13 mouse cellular contexts compared by ENCODE assay signal in genomic region chr2:29844661-29845060, GRCm38 (mm10). TPM values are rescaled to one million over a fixed set of nuclear protein-coding genes. Genes with fewer than 3 reads are reported as not detected.
DNase-seq lines count a peak whose midpoint lies in the region; ATAC-seq and TF ChIP-seq lines count a peak whose summit lies in the region.
"Had no signal": no experiment of that assay in that cellular context is flagged by ENCODE, and none has a peak within 500 bp of the region (broad histone marks: within the 10 kb centered on the region; RNA-seq: fewer than 3 reads in every experiment).

No protein-coding gene starts in this region.

- peak overlapping the region; percentile 28 for H3K4me3 ChIP-seq in cortical plate, adult 2 months (ENCODE audit: insufficient read depth, low read length)
- peak overlapping the region; percentile 47; the same call in 1 of the 2 replicates for H3K4me3 ChIP-seq in forebrain, embryonic 13.5 days
- peak overlapping the region; percentile 58 for H3K4me3 ChIP-seq in hindbrain, postnatal 0 days (ENCODE audit: low read length)
- H3K4me3 ChIP-seq in kidney, embryonic 14.5 days (ENCODE audit: low read length): no peak overlapping the region
- H3K4me3 ChIP-seq: intestine, embryonic 15.5 days had no signal

- 0 out of 2 replicates have a peak, but pooled peaks cover 2% of the 10 kb centered on the region for H3K4me1 ChIP-seq in cortical plate, adult 2 months (ENCODE audit: control insufficient read depth, insufficient read depth, low read length)
- peaks cover 25% of the 10 kb centered on the region for H3K4me1 ChIP-seq in forebrain, embryonic 13.5 days
- H3K4me1 ChIP-seq in hindbrain, postnatal 0 days (ENCODE audit: insufficient read depth, low read length): no peaks in the 10 kb centered on the region
- peaks cover 9% of the 10 kb centered on the region; the same call in 1 of the 2 replicates for H3K4me1 ChIP-seq in kidney, embryonic 14.5 days (ENCODE audit: control insufficient read depth, insufficient read depth, low read length)

- 18% methylated on average over 3 of the region's 3 CpGs for WGBS in forebrain, embryonic 13.5 days
- 8% methylated on average over 3 of the region's 3 CpGs for WGBS in hindbrain, postnatal 0 days
- 11% methylated on average over 3 of the region's 3 CpGs for WGBS in kidney, embryonic 14.5 days

- no peak for ATAC-seq in forebrain, embryonic 13.5 days
- no peak for ATAC-seq in hindbrain, postnatal 0 days
- no peak for ATAC-seq in CD4-positive, CD25-positive, alpha-beta regulatory T cell, adult 4 months
- ATAC-seq in kidney, embryonic 14.5 days (ENCODE audit: low FRiP score, low TSS enrichment): no peak
- no peak for ATAC-seq in monocyte, adult 5-6 weeks (replicated peaks; ENCODE audit: insufficient number of reproducible peaks, low FRiP score, low TSS enrichment, poor library complexity, severe bottlenecking)
- ATAC-seq: intestine, embryonic 15.5 days had no signal

- no peak for TF ChIP-seq POLR2A in cortical plate, adult 2 months (IDR thresholded peaks at IDR 0.05; ENCODE audit: extremely low read depth, insufficient read depth, low read length)

- no peak overlapping the region for H3K9ac ChIP-seq in forebrain, embryonic 13.5 days
- H3K9ac ChIP-seq in hindbrain, postnatal 0 days (replicated peaks; ENCODE audit: low read length): no peak overlapping the region
- no peak overlapping the region for H3K9ac ChIP-seq in kidney, embryonic 14.5 days (ENCODE audit: low read depth, low read length)
- H3K9ac ChIP-seq: intestine, embryonic 15.5 days had no signal

- peak overlapping the region; percentile 80 for H3K27ac ChIP-seq in cortical plate, adult 2 months (ENCODE audit: insufficient read depth, low read length)
- no peak overlapping the region for H3K27ac ChIP-seq in forebrain, embryonic 13.5 days
- H3K27ac ChIP-seq in hindbrain, postnatal 0 days: no peak overlapping the region
- H3K27ac ChIP-seq in kidney, embryonic 14.5 days (ENCODE audit: low read depth, low read length): no peak overlapping the region
- H3K27ac ChIP-seq: intestine, embryonic 15.5 days had no signal

- no peak for TF ChIP-seq CTCF in cortical plate, adult 2 months (IDR thresholded peaks at IDR 0.05; ENCODE audit: extremely low read depth, insufficient read depth, low read length)
- no peak for TF ChIP-seq CTCF in hindbrain, postnatal 0 days (IDR thresholded peaks at IDR 0.05; ENCODE audit: low read depth)

- no peaks in the 10 kb centered on the region for H3K9me3 ChIP-seq in forebrain, embryonic 13.5 days (replicated peaks)
- no peaks in the 10 kb centered on the region for H3K9me3 ChIP-seq in hindbrain, postnatal 0 days (ENCODE audit: low read length)
- H3K9me3 ChIP-seq in kidney, embryonic 14.5 days (ENCODE audit: control insufficient read depth, low read length): no peaks in the 10 kb centered on the region
- H3K9me3 ChIP-seq: intestine, embryonic 15.5 days had no signal

- H3K4me2 ChIP-seq in forebrain, embryonic 13.5 days: no peak overlapping the region
- H3K4me2 ChIP-seq in hindbrain, postnatal 0 days (ENCODE audit: low read depth, low read length): peak overlapping the region; percentile 80
- H3K4me2 ChIP-seq in kidney, embryonic 14.5 days (replicated peaks; ENCODE audit: low read depth, low read length): no peak overlapping the region
- H3K4me2 ChIP-seq: intestine, embryonic 15.5 days had no signal

- H3K36me3 ChIP-seq in forebrain, embryonic 13.5 days (ENCODE audit: poor library complexity, severe bottlenecking): peaks cover 31% of the 10 kb centered on the region
- H3K36me3 ChIP-seq in hindbrain, postnatal 0 days (ENCODE audit: insufficient read depth, low read length): 0 out of 2 replicates have a peak, but pooled peaks cover 9% of the 10 kb centered on the region
- H3K36me3 ChIP-seq in kidney, embryonic 14.5 days (ENCODE audit: control insufficient read depth, insufficient read depth, low read length): peaks cover 23% of the 10 kb centered on the region

- peaks cover 83% of the 10 kb centered on the region for H3K27me3 ChIP-seq in forebrain, embryonic 13.5 days
- H3K27me3 ChIP-seq in hindbrain, postnatal 0 days (ENCODE audit: insufficient read depth, low read length): no peaks in the 10 kb centered on the region
- H3K27me3 ChIP-seq in kidney, embryonic 14.5 days (ENCODE audit: control insufficient read depth, insufficient read depth, low read length): peaks cover 42% of the 10 kb centered on the region

- no peak for DNase-seq in hindbrain, postnatal 0 days (ENCODE audit: low spot score)
- peak; percentile 37 for DNase-seq in neural tube, embryonic 10.5 days (ENCODE audit: extremely low spot score, low spot score)
- DNase-seq: heart, postnatal 10 days; kidney, postnatal 36 days; liver; lung, adult 2 months; right cerebral cortex, adult 18-20 months had no signal

RNA-seq across cellular contexts. Expression of gene Cercam, which starts 24.3 kb away (rescaled TPM):
- 18.4 and 21.0 TPM in 2 replicates for polyA plus RNA-seq in cortical plate, adult 2 months (2012; rRNA removed)
- 5.8 and 7.7 TPM in 2 replicates for polyA plus RNA-seq in forebrain, embryonic 13.5 days (2015; fragmentation: Nextera tagmentation; extraction: Ambion mirVana)
- 32.5 and 37.7 TPM in 2 replicates for total RNA-seq in hindbrain, postnatal 0 days (2014; rRNA removed)
- 17.8 and 20.6 TPM in 2 replicates for polyA plus RNA-seq in hindbrain, postnatal 0 days (2015; fragmentation: Nextera tagmentation; extraction: Ambion mirVana)
- under 1 TPM; 0.20 to 0.87 TPM for polyA plus RNA-seq in CD4-positive, CD25-positive, alpha-beta regulatory T cell, adult 4 months (2017; shearing (Covaris generic))
- polyA plus RNA-seq in kidney, embryonic 14.5 days (2014; fragmentation: Nextera tagmentation; extraction: Ambion mirVana): 8.9 and 15.6 TPM in 2 replicates
- total RNA-seq in monocyte, adult 5-6 weeks (2017): 1.2 to 9.8 TPM (median 3.1 TPM) in 3 replicates

RNA-seq across cellular contexts. Expression of gene Urm1, which starts 24.8 kb away (rescaled TPM):
- 68.6 and 75.0 TPM in 2 replicates for polyA plus RNA-seq in cortical plate, adult 2 months (2012; rRNA removed)
- polyA plus RNA-seq in forebrain, embryonic 13.5 days (2015; fragmentation: Nextera tagmentation; extraction: Ambion mirVana): 18.7 and 20.1 TPM in 2 replicates
- 46.1 and 70.7 TPM in 2 replicates for total RNA-seq in hindbrain, postnatal 0 days (2014; rRNA removed)
- polyA plus RNA-seq in hindbrain, postnatal 0 days (2015; fragmentation: Nextera tagmentation; extraction: Ambion mirVana): 28.7 and 29.3 TPM in 2 replicates
- 10 to 100 TPM; 21.1 to 25.3 TPM for polyA plus RNA-seq in CD4-positive, CD25-positive, alpha-beta regulatory T cell, adult 4 months (2017; shearing (Covaris generic))
- polyA plus RNA-seq in kidney, embryonic 14.5 days (2014; fragmentation: Nextera tagmentation; extraction: Ambion mirVana): 27.3 and 29.2 TPM in 2 replicates
- 13.8 to 26.9 TPM (median 23.8 TPM) in 3 replicates for total RNA-seq in monocyte, adult 5-6 weeks (2017)

RNA-seq across cellular contexts. Expression of gene Slc27a4, which starts 42.2 kb away (rescaled TPM):
- 74.2 and 77.1 TPM in 2 replicates for polyA plus RNA-seq in cortical plate, adult 2 months (2012; rRNA removed)
- polyA plus RNA-seq in forebrain, embryonic 13.5 days (2015; fragmentation: Nextera tagmentation; extraction: Ambion mirVana): 18.6 and 20.3 TPM in 2 replicates
- 139 TPM in 2 replicates for total RNA-seq in hindbrain, postnatal 0 days (2014; rRNA removed)
- polyA plus RNA-seq in hindbrain, postnatal 0 days (2015; fragmentation: Nextera tagmentation; extraction: Ambion mirVana): 43.4 and 46.4 TPM in 2 replicates
- polyA plus RNA-seq in CD4-positive, CD25-positive, alpha-beta regulatory T cell, adult 4 months (2017; shearing (Covaris generic)): 1 to 10 TPM; 1.1 to 1.8 TPM
- polyA plus RNA-seq in kidney, embryonic 14.5 days (2014; fragmentation: Nextera tagmentation; extraction: Ambion mirVana): 9.1 and 11.4 TPM in 2 replicates
- total RNA-seq in monocyte, adult 5-6 weeks (2017): 7.7 to 10.9 TPM (median 8.0 TPM) in 3 replicates

RNA-seq across cellular contexts. Expression of gene Odf2, which starts 44.4 kb away (rescaled TPM):
- polyA plus RNA-seq in cortical plate, adult 2 months (2012; rRNA removed): 172 and 188 TPM in 2 replicates
- 77.4 and 91.8 TPM in 2 replicates for polyA plus RNA-seq in forebrain, embryonic 13.5 days (2015; fragmentation: Nextera tagmentation; extraction: Ambion mirVana)
- 73.1 and 81.7 TPM in 2 replicates for total RNA-seq in hindbrain, postnatal 0 days (2014; rRNA removed)
- 78.2 and 88.3 TPM in 2 replicates for polyA plus RNA-seq in hindbrain, postnatal 0 days (2015; fragmentation: Nextera tagmentation; extraction: Ambion mirVana)
- 10 to 100 TPM; 47.1 to 62.9 TPM for polyA plus RNA-seq in CD4-positive, CD25-positive, alpha-beta regulatory T cell, adult 4 months (2017; shearing (Covaris generic))
- 43.8 and 79.9 TPM in 2 replicates for polyA plus RNA-seq in kidney, embryonic 14.5 days (2014; fragmentation: Nextera tagmentation; extraction: Ambion mirVana)
- 76.9 to 105 TPM (median 89.7 TPM) in 3 replicates for total RNA-seq in monocyte, adult 5-6 weeks (2017)

RNA-seq across cellular contexts. Expression of gene Trub2, which starts 56.4 kb away (rescaled TPM):
- polyA plus RNA-seq in cortical plate, adult 2 months (2012; rRNA removed): 37.6 and 40.0 TPM in 2 replicates
- 43.4 and 49.7 TPM in 2 replicates for polyA plus RNA-seq in forebrain, embryonic 13.5 days (2015; fragmentation: Nextera tagmentation; extraction: Ambion mirVana)
- 47.4 and 49.9 TPM in 2 replicates for total RNA-seq in hindbrain, postnatal 0 days (2014; rRNA removed)
- polyA plus RNA-seq in hindbrain, postnatal 0 days (2015; fragmentation: Nextera tagmentation; extraction: Ambion mirVana): 32.5 and 34.2 TPM in 2 replicates
- polyA plus RNA-seq in CD4-positive, CD25-positive, alpha-beta regulatory T cell, adult 4 months (2017; shearing (Covaris generic)): 10 to 100 TPM; 20.3 to 34.2 TPM
- polyA plus RNA-seq in kidney, embryonic 14.5 days (2014; fragmentation: Nextera tagmentation; extraction: Ambion mirVana): 36.5 and 41.3 TPM in 2 replicates
- 17.7 to 41.0 TPM (median 28.7 TPM) in 3 replicates for total RNA-seq in monocyte, adult 5-6 weeks (2017)
